Comparison of ENCODE assay signal across 27 mouse cellular contexts in the genomic region with DNA sequence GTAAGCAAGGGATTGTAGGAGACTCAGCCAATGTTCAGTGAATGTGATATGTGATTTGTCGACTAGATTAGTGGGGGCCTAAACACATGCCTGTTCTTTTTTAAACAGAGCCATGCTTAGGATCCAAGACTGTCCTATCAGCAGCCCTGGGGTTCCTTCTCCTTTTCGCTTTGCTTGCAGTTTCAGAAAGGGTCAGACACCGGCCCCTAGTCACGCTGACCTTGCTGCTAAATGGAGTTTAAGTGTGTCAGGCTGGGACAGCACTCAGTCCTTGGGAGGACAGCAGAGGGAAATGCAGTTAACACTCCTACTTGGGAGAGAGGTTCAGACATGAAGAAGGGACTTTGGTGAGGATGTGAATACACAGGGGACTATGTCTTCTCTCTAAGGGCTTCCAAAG. TPM values are rescaled to one million over a fixed set of nuclear protein-coding genes. Genes with fewer than 3 reads are reported as not detected.
DNase-seq lines count a peak whose midpoint lies in the region; ATAC-seq and TF ChIP-seq lines count a peak whose summit lies in the region.
"Had no signal": no experiment of that assay in that cellular context is flagged by ENCODE, and none has a peak within 500 bp of the region (broad histone marks: within the 10 kb centered on the region; RNA-seq: fewer than 3 reads in every experiment).

No protein-coding gene starts in this region.

- peak overlapping the region; percentile 26 for H3K27ac ChIP-seq in kidney, adult 2 months (ENCODE audit: insufficient read depth, low read depth, low read length)
- H3K27ac ChIP-seq in layer of hippocampus, adult 2 months, result peak overlapping the region; percentile 91; the same call in 1 of the 2 replicates
- H3K27ac ChIP-seq in lung, embryonic 16.5 days (ENCODE audit: low read length), result no peak overlapping the region
- H3K27ac ChIP-seq: embryonic facial prominence, embryonic 12.5 days; forebrain, embryonic 10.5 days; forebrain, embryonic 15.5 days; hindbrain, embryonic 12.5 days; hindbrain, postnatal 0 days; limb, embryonic 15.5 days; liver, embryonic 13.5 days; macrophage; midbrain, embryonic 13.5 days had no signal

- peak overlapping the region; percentile 3; the same call in 1 of the 2 replicates for H3K9ac ChIP-seq in lung, embryonic 16.5 days (ENCODE audit: low read length)
- H3K9ac ChIP-seq: embryonic facial prominence, embryonic 12.5 days; forebrain, embryonic 15.5 days; hindbrain, embryonic 12.5 days; limb, embryonic 15.5 days; liver, embryonic 13.5 days; midbrain, embryonic 13.5 days had no signal

- DNase-seq in kidney, adult 2 months, result peak; percentile 59
- no peak for DNase-seq in kidney, adult 18-20 months
- DNase-seq in layer of hippocampus, adult 2 months (ENCODE audit: low spot score in 2 of 2), result no peak
- DNase-seq in layer of hippocampus, adult 9-10 months (ENCODE audit: low spot score), result no peak
- no peak for DNase-seq in lung, postnatal 36 days
- DNase-seq in neural tube, embryonic 10.5 days (ENCODE audit: extremely low spot score, low spot score), result no peak
- DNase-seq: adrenal gland, postnatal 14 days; cerebellum, adult 11 months; cerebellum, adult 9-10 months; cerebellum, postnatal 36 days; gastrocnemius, postnatal 25 days; heart, adult 18-20 months; heart, postnatal 36 days; liver, embryonic 13.5 days; lung, adult 18-20 months had no signal

- H3K4me1 ChIP-seq in kidney, adult 2 months (ENCODE audit: control insufficient read depth, insufficient read depth, low read length), result peaks cover 30% of the 10 kb centered on the region
- peaks cover 44% of the 10 kb centered on the region for H3K4me1 ChIP-seq in lung, embryonic 16.5 days (replicated peaks; ENCODE audit: control insufficient read depth, insufficient read depth, low read length)

- TF ChIP-seq CTCF in kidney, adult 2 months (conservative IDR thresholded peaks at IDR 0.05; ENCODE audit: insufficient read depth, insufficient read length, low read depth, low read length), result no peak
- TF ChIP-seq CTCF in layer of hippocampus, adult 2 months (conservative IDR thresholded peaks at IDR 0.05), result no peak

- H3K9me3 ChIP-seq in lung, embryonic 16.5 days (ENCODE audit: control insufficient read depth, low read length), result no peaks in the 10 kb centered on the region
- H3K9me3 ChIP-seq: embryonic facial prominence, embryonic 12.5 days; forebrain, embryonic 10.5 days; forebrain, embryonic 15.5 days; hindbrain, embryonic 12.5 days; limb, embryonic 15.5 days; liver, embryonic 13.5 days; midbrain, embryonic 13.5 days had no signal

- TF ChIP-seq POLR2A in kidney, adult 2 months (IDR thresholded peaks at IDR 0.05; ENCODE audit: low read depth, low read length), result no peak

- no peaks in the 10 kb centered on the region for H3K36me3 ChIP-seq in kidney, adult 2 months (ENCODE audit: control insufficient read depth, insufficient read depth, low read length)
- H3K36me3 ChIP-seq in lung, embryonic 16.5 days (ENCODE audit: control insufficient read depth, insufficient read depth, low read length), result no peaks in the 10 kb centered on the region; the same call in 1 of the 2 replicates
- H3K36me3 ChIP-seq: embryonic facial prominence, embryonic 12.5 days; forebrain, embryonic 10.5 days; forebrain, embryonic 15.5 days; hindbrain, embryonic 12.5 days; limb, embryonic 15.5 days; liver, embryonic 13.5 days; midbrain, embryonic 13.5 days had no signal

- H3K27me3 ChIP-seq in kidney, adult 2 months (replicated peaks; ENCODE audit: control insufficient read depth, insufficient read depth, low read length), result no peaks in the 10 kb centered on the region
- no peaks in the 10 kb centered on the region for H3K27me3 ChIP-seq in lung, embryonic 16.5 days (ENCODE audit: control insufficient read depth, insufficient read depth, low read depth, low read length)

- H3K4me2 ChIP-seq in lung, embryonic 16.5 days (ENCODE audit: low read depth, low read length), result peak overlapping the region; percentile 19; the same call in 1 of the 2 replicates
- H3K4me2 ChIP-seq: embryonic facial prominence, embryonic 12.5 days; forebrain, embryonic 15.5 days; heart, embryonic 11.5 days; hindbrain, embryonic 12.5 days; liver, embryonic 13.5 days; midbrain, embryonic 13.5 days had no signal

- WGBS in kidney, adult 2 months, result 36% methylated on average over 4 of the region's 4 CpGs
- 50% methylated on average over 4 of the region's 4 CpGs for WGBS in lung, embryonic 16.5 days

- ATAC-seq in lung, embryonic 16.5 days (ENCODE audit: low read depth), result no peak
- ATAC-seq: CD4-positive, CD25-positive, alpha-beta regulatory T cell, adult 4 months; forebrain, embryonic 15.5 days; hindbrain, postnatal 0 days; midbrain, embryonic 13.5 days had no signal

- H3K4me3 ChIP-seq in kidney, adult 2 months (ENCODE audit: insufficient read depth, low read depth, low read length), result no peak overlapping the region
- peak overlapping the region; percentile 63; the same call in 1 of the 2 replicates for H3K4me3 ChIP-seq in layer of hippocampus, adult 2 months
- H3K4me3 ChIP-seq in lung, embryonic 16.5 days (ENCODE audit: low read length), result no peak overlapping the region
- H3K4me3 ChIP-seq: embryonic facial prominence, embryonic 12.5 days; forebrain, embryonic 10.5 days; forebrain, embryonic 15.5 days; hindbrain, embryonic 12.5 days; liver, embryonic 13.5 days; midbrain, embryonic 13.5 days had no signal

RNA-seq across cellular contexts. Expression of gene Eva1a, which starts 3.7 kb away (rescaled TPM):
- 34.3 and 39.2 TPM in 2 replicates for polyA plus RNA-seq in kidney, adult 2 months (2012; rRNA removed)
- total RNA-seq in layer of hippocampus, adult 2 months (2021), result 10 to 100 TPM; 15.3 to 16.8 TPM
- 38.8 and 42.4 TPM in 2 replicates for polyA plus RNA-seq in lung, embryonic 16.5 days (2015; fragmentation: Nextera tagmentation; extraction: Ambion mirVana)
- total RNA-seq: megakaryocyte-erythroid progenitor cell, adult 5-6 weeks had no signal
- polyA plus RNA-seq: CD4-positive, CD25-positive, alpha-beta regulatory T cell, adult 4 months; macrophage had no signal
